Mouse (Mus musculus): ENCODE measurements at regions not wholly inside any gene's neighbourhood (a gene's known extent, or its start where the extent isn't known, plus 50 kb on each side); places are given as distances from the start of the nearest gene placed in this dataset.
A peak's percentile ranks its signal among the peaks of the same experiment; 100 is the strongest.

DNA sequence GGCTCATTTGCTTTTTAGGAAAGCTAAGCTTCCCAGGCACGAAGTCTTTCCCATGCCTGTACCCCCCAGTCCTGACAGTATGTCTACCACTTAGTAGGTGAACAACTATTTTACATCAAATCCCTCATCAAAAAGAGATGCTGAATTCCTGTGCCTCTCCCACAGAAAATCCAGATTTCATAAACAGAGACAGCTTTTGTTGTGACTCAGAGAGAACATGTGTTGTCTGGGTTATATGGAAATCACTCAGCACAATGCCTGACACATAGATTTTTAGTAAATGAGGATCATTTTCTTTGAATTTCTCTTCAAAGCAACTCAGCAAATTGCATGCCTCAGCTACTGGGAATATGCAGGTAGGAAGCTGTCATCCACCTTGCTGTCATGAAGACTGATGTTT, 193.5 kb downstream of the Usp46 start:
- no peak for DNase-seq (ENCODE audit: low spot score)

DNA sequence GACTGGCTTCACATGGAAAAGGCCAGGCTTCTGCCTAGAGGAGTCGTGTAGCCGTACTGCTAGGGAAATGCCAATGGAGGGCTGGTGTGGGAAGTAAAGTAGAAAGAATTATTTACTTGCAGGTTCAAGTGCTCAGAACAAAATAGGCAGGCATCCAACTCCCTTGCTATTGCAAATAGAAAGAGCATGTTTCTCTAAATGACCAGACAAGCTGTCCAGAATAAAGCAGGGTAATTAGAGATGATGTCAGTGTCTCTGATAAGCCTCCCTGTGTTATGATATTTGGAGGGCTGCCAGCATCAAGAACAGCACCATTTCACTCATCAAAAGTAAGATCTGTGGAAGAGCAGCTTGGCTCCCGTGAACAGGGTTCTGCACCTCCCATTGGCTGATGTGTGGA, 192.4 kb downstream of the Usp46 start:
- peak; percentile 30 for DNase-seq (ENCODE audit: low spot score)

DNA sequence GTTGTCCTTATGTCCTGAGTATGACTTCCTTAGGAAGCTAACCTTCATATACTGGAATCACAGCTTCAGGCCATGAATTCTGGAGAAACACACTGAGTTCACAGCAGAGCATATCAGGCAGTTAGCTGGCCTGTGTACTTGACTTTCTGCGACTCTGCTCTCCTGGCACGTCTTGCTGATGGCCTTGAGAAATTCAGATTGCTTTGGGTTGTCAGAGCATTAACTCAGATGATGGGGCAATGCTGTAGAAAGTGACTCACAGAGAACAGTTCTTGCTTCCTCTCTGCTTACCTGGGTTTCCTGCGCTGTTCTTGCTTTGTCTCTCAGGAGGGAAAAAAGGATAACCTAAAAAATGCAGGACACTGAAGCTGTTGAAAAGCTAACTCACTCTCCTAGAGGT, 187.3 kb downstream of the Usp46 start:
- peak; percentile 72 for DNase-seq (ENCODE audit: low spot score)

DNA sequence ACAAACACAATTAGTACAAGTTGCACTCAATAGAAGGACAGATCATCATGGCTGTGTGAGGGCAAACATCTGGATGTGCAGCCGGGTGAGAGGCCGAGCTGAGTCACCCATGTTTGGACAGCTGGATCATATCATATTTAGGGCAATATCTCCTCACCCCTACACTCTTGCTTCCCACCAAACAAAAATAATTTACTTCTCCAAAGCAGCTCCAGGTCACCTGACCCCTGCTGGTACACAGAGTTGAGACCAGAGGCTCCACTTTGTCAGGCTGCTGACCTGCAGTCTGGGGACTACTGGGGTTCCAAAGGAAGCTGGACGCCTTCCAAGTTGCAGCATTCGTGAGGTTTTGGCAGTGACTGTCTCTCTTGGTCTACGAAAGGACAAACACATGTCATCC, 186.3 kb downstream of the Usp46 start:
- peak; percentile 95 for DNase-seq (ENCODE audit: low spot score)

DNA sequence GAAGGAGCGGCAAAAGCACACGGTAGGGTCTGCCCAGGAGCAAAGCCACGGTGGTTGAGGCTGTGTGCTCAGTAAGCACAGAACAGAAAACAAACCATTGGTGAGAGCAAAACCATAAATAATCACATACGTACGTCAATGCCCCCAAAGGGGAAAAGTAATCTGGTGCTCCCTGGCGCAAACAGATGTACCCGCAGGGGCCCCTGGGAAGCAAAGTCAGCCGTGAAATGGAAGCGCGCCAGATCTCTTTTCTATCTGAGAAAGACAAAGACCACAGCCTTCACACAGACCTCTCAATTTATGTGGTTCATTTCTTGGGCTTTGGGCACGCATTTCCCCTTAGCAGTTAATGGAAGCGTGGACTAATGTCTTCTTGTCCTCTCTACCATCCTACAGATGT, 183.2 kb downstream of the Usp46 start:
- no peak for DNase-seq (ENCODE audit: low spot score)

DNA sequence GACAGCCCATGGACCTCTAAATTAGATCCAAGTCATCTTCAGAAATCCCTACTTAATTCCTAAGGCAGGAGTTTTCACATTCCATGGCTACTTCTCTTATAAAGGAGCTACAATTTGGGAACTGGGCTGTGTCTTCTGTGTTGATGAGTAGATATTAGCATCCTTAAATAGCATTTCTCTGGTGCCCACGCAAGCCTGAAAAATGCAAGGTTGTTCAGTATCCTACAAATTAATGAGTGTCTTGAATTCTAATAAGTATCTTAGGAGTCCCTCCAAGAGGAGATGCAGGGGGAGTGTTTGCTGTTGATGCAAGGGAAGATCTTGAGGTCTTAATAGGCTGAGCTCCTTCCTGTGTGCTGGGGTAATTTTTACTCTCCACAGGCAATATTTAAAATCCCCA, 182.5 kb downstream of the Usp46 start:
- DNase-seq (ENCODE audit: low spot score): no peak

DNA sequence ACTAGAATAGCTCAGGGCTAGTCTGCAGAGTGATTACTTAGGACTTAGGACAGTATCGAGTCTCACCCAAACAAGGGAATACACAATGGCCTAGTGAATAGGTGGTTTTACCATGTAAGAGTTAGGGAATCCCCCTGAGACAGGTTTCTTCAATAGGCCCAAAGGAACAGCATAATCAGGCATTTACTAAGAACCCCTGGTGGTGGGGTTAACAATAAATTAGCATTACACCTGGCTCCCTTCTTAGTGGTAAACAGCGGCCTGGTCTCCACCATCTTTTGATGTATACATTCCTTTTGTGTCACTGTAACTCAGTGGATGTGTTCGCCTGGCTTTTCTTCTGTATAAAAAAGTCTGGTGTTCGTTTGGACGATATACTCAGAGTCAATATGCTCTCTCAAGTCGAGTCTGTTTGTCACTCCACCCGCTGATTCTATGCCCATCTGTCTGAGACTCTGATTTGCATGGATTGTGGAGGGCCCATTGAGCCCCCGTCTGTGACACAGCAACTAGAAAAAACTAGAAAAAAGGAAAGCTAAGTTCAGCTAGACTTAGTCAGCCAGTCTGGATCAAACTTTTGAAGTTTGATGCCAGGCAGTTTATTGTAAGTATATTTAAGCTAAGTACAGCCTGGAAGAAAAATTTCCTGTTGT, 180.8 kb downstream of the Usp46 start:
- no peak for DNase-seq (ENCODE audit: low spot score)

DNA sequence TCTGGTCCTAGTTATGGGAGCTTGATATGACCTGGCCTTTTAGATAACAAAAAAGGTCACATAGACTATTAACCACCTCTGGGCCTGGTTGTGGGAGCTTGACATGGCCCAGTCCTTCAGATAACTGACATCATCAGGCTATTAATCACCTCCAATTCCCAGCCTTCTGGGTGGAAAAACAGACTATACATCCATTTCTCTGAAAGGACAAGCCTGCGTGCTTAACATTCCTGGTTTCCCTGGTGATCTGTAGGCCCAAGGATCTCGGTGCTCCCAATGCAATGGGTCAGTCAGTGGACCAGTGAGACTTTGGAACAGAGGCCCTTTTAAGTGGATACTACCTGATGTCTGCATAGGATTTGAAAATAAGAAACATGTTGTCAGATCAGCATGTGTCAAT, 179.8 kb downstream of the Usp46 start:
- no peak for DNase-seq (ENCODE audit: low spot score)

DNA sequence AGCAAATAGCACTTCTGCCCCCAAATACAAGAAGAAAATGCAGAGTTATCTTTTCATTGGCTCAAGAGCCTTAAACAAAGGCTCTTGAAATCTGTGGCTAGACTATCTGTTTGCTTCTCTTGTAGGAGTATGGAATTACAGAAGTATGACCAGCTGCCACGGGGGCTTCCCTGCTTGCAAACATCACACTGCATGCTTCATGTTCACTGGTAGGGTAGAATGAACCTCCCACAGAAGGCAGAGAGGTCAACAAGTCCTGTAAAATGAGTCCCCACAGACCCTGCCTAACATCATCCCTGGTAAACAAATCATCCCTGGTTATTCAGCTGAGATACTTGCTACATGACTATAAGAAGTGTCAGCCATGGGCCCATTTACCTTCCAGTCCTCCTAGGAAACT, 178.9 kb downstream of the Usp46 start:
- DNase-seq (ENCODE audit: low spot score): no peak

DNA sequence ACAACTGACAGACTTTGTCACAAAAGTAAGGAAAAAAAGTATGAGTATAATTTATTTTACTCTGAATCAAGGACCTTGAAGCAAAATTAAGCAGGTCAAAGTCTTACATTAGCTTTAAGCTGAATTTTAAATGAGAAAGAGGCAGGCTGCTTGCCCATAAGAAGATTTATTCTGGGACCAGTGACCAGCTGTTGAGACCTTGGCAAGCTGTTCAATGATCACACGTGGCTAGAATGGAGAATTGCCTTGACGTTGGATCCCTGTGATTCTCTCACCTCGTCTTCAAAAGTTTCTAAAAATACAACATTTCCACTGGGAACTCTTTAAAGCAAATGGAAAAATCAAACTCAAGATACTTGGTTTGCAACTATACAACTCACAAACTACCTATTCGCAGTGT, 177.3 kb downstream of the Usp46 start:
- DNase-seq (ENCODE audit: low spot score): peak; percentile 39

DNA sequence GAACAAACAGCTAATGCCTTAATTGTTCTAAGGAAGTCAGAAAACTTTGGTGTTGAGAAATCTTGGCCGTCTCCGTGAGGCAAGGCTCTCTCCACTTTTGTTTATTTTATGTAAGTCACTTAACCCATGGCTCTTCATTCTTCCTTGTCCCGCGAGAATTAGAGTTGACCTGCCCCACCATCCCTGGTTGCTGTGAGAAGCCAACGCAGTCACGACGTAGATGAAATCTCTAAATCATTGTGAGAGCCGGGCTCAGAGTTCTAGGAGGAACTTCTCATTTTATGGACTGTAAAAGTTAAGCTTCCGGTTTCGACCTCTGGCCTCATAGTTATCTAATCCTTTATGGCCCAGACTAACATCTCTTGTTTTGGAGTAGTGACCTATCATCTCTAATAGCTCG, 176.6 kb downstream of the Usp46 start:
- DNase-seq (ENCODE audit: low spot score): peak; percentile 75

DNA sequence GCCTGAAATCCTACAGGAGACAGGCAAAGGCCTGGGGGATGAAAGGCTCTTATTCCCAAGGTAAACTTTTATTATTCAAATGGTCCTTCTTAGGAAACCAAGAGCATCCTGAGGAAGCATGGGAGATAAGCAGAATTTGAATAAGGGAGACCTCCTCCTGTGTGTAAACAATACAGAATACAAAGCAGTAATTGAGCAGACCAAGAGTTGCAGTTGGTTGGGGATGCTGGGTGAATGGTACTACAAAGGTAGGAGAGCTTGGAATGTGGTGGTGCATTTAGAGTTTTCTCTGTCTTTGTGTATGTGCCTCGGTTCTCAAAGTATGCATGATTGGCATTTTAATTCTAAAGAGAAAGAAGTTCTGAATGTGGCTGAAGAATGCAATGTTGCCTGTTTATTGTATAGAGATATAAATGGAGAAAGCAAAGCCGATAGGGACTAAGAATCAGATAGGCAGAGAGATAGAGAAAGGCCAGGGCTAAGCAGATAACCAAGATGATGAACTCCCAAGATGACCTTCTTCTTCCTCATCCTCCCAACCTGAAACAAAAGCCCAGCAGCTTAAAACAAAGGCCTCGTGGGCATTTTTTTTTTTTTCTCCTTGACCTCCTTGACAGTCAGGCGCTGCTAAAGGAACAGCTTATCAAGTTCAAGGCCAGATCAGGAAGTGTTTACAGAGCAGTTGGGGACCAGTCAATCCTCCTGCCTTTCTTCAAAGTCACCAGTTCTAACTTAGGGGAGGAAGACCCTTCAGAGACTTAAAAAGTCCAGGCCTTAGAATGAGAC, 175.6 kb downstream of the Usp46 start:
- DNase-seq (ENCODE audit: low spot score): no peak

DNA sequence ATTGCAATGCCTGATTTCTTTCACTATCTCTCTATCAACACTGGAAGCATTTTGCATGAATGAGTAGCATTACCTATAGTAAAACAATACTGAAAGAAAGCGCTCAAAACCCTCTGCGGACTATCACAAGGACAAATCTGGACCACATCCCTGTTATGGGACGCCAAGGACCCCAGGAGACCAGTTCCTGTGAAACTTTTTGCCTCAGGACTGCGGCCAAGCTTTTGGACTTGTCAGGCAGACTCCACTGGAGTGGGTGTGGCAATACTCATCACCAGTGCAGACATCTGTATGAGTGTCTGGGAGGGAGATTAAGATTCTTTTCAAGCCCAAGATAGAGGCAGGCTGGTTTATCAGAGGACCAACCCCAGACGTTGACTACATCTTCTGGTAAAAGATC, 173.0 kb downstream of the Usp46 start:
- DNase-seq (ENCODE audit: low spot score): no peak

DNA sequence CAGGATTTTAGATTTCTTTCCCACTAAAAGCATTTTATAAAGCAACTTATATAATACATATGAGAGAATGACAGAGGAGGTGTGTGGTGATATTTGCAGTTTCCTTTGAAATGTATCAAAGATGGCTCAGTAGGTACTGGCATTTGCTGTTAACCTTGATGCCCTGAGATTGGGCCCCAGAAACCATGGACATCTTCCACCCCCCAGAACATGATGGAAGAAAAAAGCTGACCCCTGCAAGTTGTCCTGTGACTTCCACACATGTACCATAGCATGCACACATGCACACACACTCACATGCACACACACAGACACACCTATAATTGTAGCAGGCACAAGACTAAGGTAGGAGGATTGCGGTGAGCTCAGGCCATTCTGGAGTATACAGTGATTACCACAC, 171.4 kb downstream of the Usp46 start:
- DNase-seq (ENCODE audit: low spot score): no peak

DNA sequence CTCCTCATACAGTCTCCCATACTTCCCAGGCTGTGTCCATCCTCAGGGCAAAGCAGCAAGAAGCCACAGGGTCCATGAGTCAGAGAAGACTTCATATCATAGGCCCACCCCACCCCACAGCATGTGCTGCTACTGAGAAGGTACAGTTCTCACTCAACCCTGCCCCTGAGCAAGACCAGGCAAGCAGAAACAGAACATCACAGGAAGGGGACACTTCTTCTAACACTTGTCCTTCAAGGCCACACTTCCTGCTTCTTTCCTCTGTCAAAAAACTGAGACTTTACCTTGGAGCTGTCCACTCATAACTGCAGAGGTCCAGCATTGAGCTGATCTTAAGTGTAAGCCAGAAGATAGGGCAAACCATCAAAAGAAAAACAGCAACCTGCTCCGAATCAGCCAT, 166.6 kb downstream of the Usp46 start:
- no peak for DNase-seq (ENCODE audit: low spot score)

DNA sequence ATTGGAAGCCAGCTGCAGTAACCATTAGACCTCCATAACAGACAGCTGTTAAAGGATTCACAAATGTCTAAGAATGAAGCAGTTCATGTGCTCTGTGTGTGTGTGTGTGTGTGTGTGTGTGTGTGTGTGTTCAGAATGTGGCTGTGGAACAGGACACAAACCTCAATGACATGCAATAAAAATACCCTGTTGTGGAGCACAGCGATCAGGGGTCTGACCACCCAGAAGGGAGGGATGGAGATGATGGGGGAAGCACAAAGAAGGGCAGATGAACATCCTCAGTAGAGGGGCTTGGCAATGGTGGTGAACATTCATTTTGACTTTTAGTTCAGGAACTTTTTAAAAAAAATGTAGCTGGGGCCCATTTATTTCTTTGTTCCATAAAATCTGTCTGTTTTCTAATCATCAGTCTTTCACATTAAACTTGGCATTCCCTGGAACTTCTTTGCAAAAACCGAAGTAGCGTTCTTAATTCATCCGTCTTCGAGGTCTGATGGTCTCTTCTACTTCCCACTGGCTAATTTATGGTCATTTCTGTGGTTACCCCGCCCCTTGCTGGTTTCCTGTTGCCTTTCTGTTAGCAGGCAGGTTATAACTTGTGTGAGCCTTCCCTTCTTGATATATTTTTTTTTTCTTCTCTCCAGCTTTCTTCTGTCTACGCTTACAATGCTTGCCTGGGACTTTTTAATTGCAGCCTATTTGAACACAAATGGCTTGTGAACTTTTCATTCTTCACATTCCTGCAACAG, 165.6 kb downstream of the Usp46 start:
- no peak for DNase-seq (ENCODE audit: low spot score)

DNA sequence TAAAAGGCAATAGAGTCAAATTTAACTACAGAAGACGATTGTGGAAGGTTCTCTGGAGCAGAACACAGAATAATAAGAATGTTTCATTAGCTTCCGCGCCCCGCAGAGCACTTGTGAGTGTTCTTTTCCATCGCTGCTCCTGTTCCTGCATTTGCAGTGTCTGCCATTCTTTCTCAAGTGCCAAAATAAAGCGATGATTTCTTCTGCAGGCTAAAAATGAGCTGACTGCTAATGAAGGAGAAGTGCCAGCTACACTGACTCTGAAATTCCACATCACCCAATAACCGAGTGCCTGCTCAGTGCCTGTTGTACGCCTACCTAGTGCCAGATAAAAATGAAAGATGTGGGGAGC, 165.0 kb downstream of the Usp46 start:
- no peak for DNase-seq (ENCODE audit: low spot score)

DNA sequence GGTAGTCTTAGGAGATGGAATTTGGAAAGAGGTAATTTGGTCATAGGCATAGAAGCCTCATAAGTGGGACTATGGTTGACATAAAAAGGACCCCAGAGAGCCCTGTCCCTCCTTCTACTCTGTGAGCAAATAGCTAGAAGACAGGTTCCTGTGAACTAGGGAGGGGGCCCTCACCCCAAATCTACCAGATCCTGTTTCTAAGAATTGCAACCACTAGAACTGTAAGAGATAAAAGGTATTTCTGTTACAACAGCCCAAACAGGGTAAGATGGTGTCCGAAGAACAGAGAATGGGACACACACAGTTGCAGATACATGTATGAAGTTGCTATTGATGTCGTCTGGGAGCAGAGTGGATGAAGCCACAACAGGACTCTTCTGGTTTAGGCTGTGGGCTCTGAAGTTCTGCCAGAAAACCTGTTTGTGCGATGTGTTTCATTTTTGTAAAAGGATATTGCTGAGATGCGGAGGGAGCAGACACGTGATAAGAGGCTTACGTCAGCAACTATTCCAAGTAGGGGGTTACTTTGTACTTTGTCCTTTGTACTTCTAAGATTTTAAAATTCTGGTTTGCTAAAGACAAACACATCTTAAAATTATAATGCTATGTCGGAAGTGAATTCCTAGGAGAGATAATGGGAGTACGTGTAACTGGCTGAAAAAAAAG, 164.0 kb downstream of the Usp46 start:
- no peak for DNase-seq (ENCODE audit: low spot score)

DNA sequence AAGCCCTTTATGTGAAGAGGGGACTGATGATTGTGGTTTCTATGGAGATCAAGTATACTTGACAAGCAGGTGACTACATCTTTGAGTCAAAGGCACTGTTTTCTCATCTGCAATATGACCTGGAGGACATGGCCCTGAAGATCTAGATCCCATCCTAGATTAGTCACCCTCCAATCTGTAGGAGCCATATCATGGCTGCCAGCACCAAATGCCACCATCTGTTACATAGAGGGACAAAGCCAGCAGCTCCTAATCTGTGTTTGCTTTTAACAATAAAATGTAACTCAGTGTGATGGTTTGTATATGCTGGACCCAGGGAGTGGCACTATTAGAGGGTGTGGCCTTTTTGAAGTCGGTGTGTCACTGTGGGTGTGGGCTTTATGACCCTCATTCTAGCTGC, 156.1 kb downstream of the Usp46 start:
- no peak for DNase-seq (ENCODE audit: low spot score)

DNA sequence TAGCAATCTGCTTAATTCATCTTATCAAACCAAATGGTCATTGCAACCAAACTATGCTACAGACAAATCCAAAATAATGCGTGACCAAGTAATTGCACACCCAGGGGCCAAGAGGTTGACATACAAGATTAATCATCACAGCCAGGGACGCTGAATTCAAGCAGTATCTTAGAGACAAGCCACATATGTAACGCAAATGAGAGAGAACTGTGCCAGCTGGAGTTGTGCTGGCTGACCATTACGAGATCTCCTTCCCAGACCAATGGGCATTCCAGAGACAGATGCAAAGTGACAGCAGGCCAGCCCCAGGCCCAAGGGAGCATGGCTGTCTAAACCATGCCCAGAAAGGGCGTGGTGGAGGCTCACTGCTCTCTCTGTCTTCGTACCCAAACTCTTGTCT, 155.1 kb downstream of the Usp46 start:
- DNase-seq (ENCODE audit: low spot score): peak; percentile 67

DNA sequence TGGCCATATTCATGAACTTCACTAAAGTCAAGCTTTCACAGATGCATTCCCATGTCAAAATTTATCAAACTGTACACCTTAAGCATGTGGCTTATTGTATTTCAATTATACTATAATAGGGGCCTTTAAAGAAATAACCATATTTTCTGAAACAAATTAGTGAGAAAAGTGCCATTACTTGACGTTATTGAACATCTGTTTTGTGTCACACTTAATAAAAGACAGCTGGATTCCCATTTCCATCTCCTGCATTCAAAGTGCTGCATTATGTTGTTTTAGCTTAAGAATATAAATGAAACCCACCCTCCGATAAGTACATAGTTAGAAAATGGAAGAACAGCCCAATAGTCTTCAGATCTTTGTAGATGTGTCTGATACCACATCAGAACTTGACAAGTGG, 150.2 kb downstream of the Usp46 start:
- no peak for DNase-seq (ENCODE audit: low spot score)

DNA sequence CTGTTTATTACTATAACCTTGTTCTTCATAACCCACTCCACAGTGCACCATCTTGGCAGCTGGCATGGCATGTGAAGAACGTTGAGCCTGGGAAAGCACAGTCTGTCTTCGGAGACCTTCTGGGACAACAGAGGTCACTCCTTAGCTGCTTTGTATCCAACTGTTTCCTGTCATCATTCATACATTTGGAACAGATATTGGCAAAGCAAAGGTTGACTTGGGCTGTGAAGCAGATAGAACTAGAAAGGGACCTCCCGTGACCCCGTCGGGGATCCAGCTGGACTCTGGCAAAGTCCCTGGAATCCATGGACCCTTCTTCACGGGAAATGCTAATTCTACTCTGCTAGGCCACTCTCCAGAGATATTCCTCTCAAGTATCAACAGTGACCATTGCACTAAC, 148.3 kb downstream of the Usp46 start:
- no peak for DNase-seq (ENCODE audit: low spot score)

DNA sequence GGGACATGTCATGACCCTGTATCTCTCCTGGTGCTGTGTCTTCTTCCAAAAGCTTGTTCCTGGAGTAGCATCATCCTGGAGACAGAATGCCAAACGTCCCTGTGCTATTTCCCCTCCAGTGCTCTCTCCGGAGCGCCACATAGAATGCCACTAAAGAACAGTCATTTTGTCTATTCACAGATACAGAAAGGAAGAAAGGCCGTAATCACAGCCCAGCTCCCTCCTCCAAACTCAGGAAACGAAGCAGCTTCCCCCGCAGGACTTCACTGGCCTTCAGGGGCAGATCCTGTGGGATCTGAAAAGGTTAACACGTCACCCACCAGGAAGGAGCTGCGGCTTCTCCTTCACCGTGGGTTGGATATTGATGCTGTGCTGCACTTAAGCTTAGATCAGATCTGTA, 140.7 kb downstream of the Usp46 start:
- DNase-seq (ENCODE audit: low spot score): no peak

All from adipocyte (in vitro differentiated cells).